ENCODE assay signal across 24 mouse cellular contexts in the genomic region with DNA sequence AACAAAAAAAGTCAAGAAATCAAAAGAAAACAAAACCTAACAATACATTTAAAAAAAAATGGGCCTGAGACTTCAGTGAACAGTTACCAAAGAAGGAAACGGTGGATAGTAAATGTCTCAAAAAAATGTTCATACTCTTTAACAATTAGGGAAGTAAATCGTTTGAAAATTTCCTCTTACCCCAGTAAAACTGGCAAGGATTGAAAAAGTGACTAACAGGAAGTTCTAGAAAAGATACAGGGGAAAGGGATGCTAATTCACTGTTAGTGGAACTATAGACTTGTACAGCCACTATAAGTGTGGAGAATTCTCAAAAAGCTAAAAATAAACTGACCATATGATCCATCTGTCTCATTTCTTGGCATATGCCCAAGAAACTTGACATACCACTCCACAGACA.
DNase-seq lines count a peak whose midpoint lies in the region; ATAC-seq and TF ChIP-seq lines count a peak whose summit lies in the region.
"Had no signal": no experiment of that assay in that cellular context is flagged by ENCODE, and none has a peak within 500 bp of the region (broad histone marks: within the 10 kb centered on the region; RNA-seq: fewer than 3 reads in every experiment).

No protein-coding gene starts in this region.

- no peaks in the 10 kb centered on the region for H3K9me3 ChIP-seq in embryonic facial prominence, embryonic 14.5 days (ENCODE audit: control insufficient read depth, low read length)
- no peaks in the 10 kb centered on the region for H3K9me3 ChIP-seq in embryonic facial prominence, embryonic 10.5 days
- H3K9me3 ChIP-seq in limb, embryonic 10.5 days (replicated peaks), result no peaks in the 10 kb centered on the region
- no peaks in the 10 kb centered on the region for H3K9me3 ChIP-seq in forebrain, embryonic 10.5 days
- H3K9me3 ChIP-seq in midbrain, embryonic 15.5 days, result no peaks in the 10 kb centered on the region
- H3K9me3 ChIP-seq: embryonic facial prominence, embryonic 12.5 days; embryonic facial prominence, embryonic 15.5 days; forebrain, embryonic 13.5 days; forebrain, embryonic 15.5 days had no signal

- no peaks in the 10 kb centered on the region for H3K36me3 ChIP-seq in embryonic facial prominence, embryonic 14.5 days (ENCODE audit: control insufficient read depth, insufficient read depth, low read length)
- no peaks in the 10 kb centered on the region for H3K36me3 ChIP-seq in embryonic facial prominence, embryonic 10.5 days (replicated peaks)
- H3K36me3 ChIP-seq in limb, embryonic 10.5 days, result no peaks in the 10 kb centered on the region
- no peaks in the 10 kb centered on the region for H3K36me3 ChIP-seq in forebrain, embryonic 10.5 days (replicated peaks)
- H3K36me3 ChIP-seq in midbrain, embryonic 15.5 days (replicated peaks), result no peaks in the 10 kb centered on the region
- H3K36me3 ChIP-seq: embryonic facial prominence, embryonic 12.5 days; embryonic facial prominence, embryonic 15.5 days; forebrain, embryonic 15.5 days had no signal

- H3K27ac ChIP-seq in embryonic facial prominence, embryonic 14.5 days (replicated peaks; ENCODE audit: low read depth, low read length), result no peak overlapping the region
- H3K27ac ChIP-seq in embryonic facial prominence, embryonic 10.5 days (replicated peaks), result no peak overlapping the region
- peak overlapping the region; percentile 33; the same call in 1 of the 2 replicates for H3K27ac ChIP-seq in bone marrow macrophage, adult 2 months (ENCODE audit: insufficient read depth, low read depth, low read length)
- no peak overlapping the region for H3K27ac ChIP-seq in limb, embryonic 10.5 days
- H3K27ac ChIP-seq in forebrain, embryonic 10.5 days, result no peak overlapping the region
- H3K27ac ChIP-seq in midbrain, embryonic 15.5 days, result no peak overlapping the region
- H3K27ac ChIP-seq: embryonic facial prominence, embryonic 12.5 days; embryonic facial prominence, embryonic 15.5 days; forebrain, embryonic 13.5 days; forebrain, embryonic 15.5 days had no signal

- no peak for ATAC-seq in embryonic facial prominence, embryonic 14.5 days (ENCODE audit: low read depth)
- ATAC-seq in granulocyte monocyte progenitor cell, adult 5-6 weeks (replicated peaks; ENCODE audit: poor library complexity, severe bottlenecking), result peak; percentile 37; the same call in 1 of the 2 replicates
- no peak for ATAC-seq in midbrain, embryonic 15.5 days (replicated peaks)
- ATAC-seq: activated CD4-positive, CD25-positive, alpha-beta regulatory T cell, adult 4 months; forebrain, embryonic 13.5 days; forebrain, embryonic 15.5 days; forebrain, postnatal 0 days; Patski had no signal

- peak; percentile 8 for DNase-seq in embryonic facial prominence, embryonic 14.5 days (ENCODE audit: low spot score)
- no peak for DNase-seq in embryonic facial prominence, embryonic 10.5 days (ENCODE audit: low spot score)
- no peak for DNase-seq in limb, embryonic 10.5 days (ENCODE audit: low spot score)
- DNase-seq in forebrain, embryonic 10.5 days (ENCODE audit: extremely low spot score, low spot score), result no peak
- DNase-seq: adrenal gland, adult 2 months; adrenal gland, postnatal 10 days; adrenal gland, postnatal 25 days; cerebellum, adult 11-12 months; cerebellum, adult 2 months; cerebellum, adult 9-10 months; cerebellum, postnatal 10 days; cerebellum, postnatal 25 days; embryo, embryonic 11 days; forebrain, postnatal 0 days had no signal

- 80% methylated on average over 2 of the region's 2 CpGs for WGBS in embryonic facial prominence, embryonic 14.5 days
- WGBS in embryonic facial prominence, embryonic 10.5 days, result 84% methylated on average over 2 of the region's 2 CpGs
- WGBS in limb, embryonic 10.5 days, result 85% methylated on average over 2 of the region's 2 CpGs
- WGBS in forebrain, embryonic 10.5 days, result 88% methylated on average over 2 of the region's 2 CpGs
- WGBS in midbrain, embryonic 15.5 days, result 91% methylated on average over 2 of the region's 2 CpGs

- H3K9ac ChIP-seq in embryonic facial prominence, embryonic 14.5 days (ENCODE audit: low read depth, low read length), result no peak overlapping the region
- H3K9ac ChIP-seq in midbrain, embryonic 15.5 days, result no peak overlapping the region
- H3K9ac ChIP-seq: embryonic facial prominence, embryonic 12.5 days; embryonic facial prominence, embryonic 15.5 days; forebrain, embryonic 13.5 days; forebrain, embryonic 15.5 days; forebrain, postnatal 0 days had no signal

- H3K4me3 ChIP-seq in embryonic facial prominence, embryonic 14.5 days (ENCODE audit: low read depth, low read length), result no peak overlapping the region
- no peak overlapping the region for H3K4me3 ChIP-seq in embryonic facial prominence, embryonic 10.5 days
- H3K4me3 ChIP-seq in bone marrow macrophage, adult 2 months (ENCODE audit: insufficient read depth, low read length), result no peak overlapping the region
- no peak overlapping the region for H3K4me3 ChIP-seq in limb, embryonic 10.5 days
- H3K4me3 ChIP-seq in forebrain, embryonic 10.5 days, result no peak overlapping the region
- H3K4me3 ChIP-seq in midbrain, embryonic 15.5 days, result no peak overlapping the region
- H3K4me3 ChIP-seq: embryonic facial prominence, embryonic 12.5 days; embryonic facial prominence, embryonic 15.5 days; erythroblast, embryonic 14.5 days; forebrain, embryonic 13.5 days; forebrain, embryonic 15.5 days had no signal

- H3K4me2 ChIP-seq in embryonic facial prominence, embryonic 14.5 days (ENCODE audit: low read depth, low read length), result no peak overlapping the region
- H3K4me2 ChIP-seq in midbrain, embryonic 15.5 days, result no peak overlapping the region
- H3K4me2 ChIP-seq: embryonic facial prominence, embryonic 12.5 days; embryonic facial prominence, embryonic 15.5 days; forebrain, embryonic 13.5 days; forebrain, embryonic 15.5 days had no signal

- no peaks in the 10 kb centered on the region for H3K27me3 ChIP-seq in embryonic facial prominence, embryonic 14.5 days (replicated peaks; ENCODE audit: control insufficient read depth, insufficient read depth, low read length)
- H3K27me3 ChIP-seq in embryonic facial prominence, embryonic 10.5 days (replicated peaks; ENCODE audit: low read depth, poor library complexity, severe bottlenecking), result no peaks in the 10 kb centered on the region
- no peaks in the 10 kb centered on the region for H3K27me3 ChIP-seq in limb, embryonic 10.5 days (ENCODE audit: low read depth, poor library complexity, severe bottlenecking)
- no peaks in the 10 kb centered on the region for H3K27me3 ChIP-seq in forebrain, embryonic 10.5 days (ENCODE audit: poor library complexity, severe bottlenecking)
- H3K27me3 ChIP-seq in midbrain, embryonic 15.5 days (replicated peaks), result no peaks in the 10 kb centered on the region
- H3K27me3 ChIP-seq: embryonic facial prominence, embryonic 12.5 days; embryonic facial prominence, embryonic 15.5 days; forebrain, embryonic 13.5 days; forebrain, embryonic 15.5 days had no signal

- no peak for TF ChIP-seq CTCF in bone marrow macrophage, adult 2 months (IDR thresholded peaks at IDR 0.05; ENCODE audit: low read depth, low read length)

- no peaks in the 10 kb centered on the region for H3K4me1 ChIP-seq in embryonic facial prominence, embryonic 14.5 days (ENCODE audit: control insufficient read depth, insufficient read depth, low read length)
- no peaks in the 10 kb centered on the region for H3K4me1 ChIP-seq in embryonic facial prominence, embryonic 10.5 days
- H3K4me1 ChIP-seq in bone marrow macrophage, adult 2 months (ENCODE audit: control insufficient read depth, insufficient read depth, low read length), result peaks cover 7% of the 10 kb centered on the region; the same call in 1 of the 2 replicates
- no peaks in the 10 kb centered on the region for H3K4me1 ChIP-seq in limb, embryonic 10.5 days
- no peaks in the 10 kb centered on the region for H3K4me1 ChIP-seq in forebrain, embryonic 10.5 days
- no peaks in the 10 kb centered on the region for H3K4me1 ChIP-seq in midbrain, embryonic 15.5 days
- H3K4me1 ChIP-seq: embryonic facial prominence, embryonic 12.5 days; embryonic facial prominence, embryonic 15.5 days; forebrain, embryonic 13.5 days; forebrain, embryonic 15.5 days had no signal

- no peak for TF ChIP-seq POLR2A in bone marrow macrophage, adult 2 months (IDR thresholded peaks at IDR 0.05; ENCODE audit: borderline replicate concordance, low read depth, low read length)
